Comparison of ENCODE assay signal across 7 mouse cellular contexts in the genomic region with DNA sequence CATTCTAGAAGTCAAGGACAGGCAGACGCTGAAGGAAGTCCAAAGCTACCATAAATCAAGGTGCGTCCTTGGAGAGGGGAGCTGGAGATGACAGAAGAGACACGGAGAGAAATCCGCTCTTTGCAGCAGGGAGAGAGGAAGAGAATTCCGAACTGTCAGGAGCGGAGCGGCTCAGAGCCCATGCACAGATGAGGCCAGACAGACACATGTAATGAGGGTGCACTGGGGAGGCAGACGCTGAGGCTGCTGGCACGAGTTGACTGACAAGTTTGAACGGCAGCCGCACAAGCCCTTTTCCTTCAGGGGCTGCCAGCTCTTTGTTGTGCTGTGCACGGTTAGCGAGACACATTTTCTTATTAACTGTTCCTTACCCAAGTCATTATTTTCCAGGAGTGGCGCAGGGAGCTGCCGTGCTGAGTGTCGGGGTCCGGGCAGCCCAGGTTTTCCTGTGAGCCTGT. TPM values are rescaled to one million over a fixed set of nuclear protein-coding genes. Genes with fewer than 3 reads are reported as not detected.
DNase-seq lines count a peak whose midpoint lies in the region; ATAC-seq lines count a peak whose summit lies in the region.

Palmd (minus strand) TSS at position 448 of the 458 bp plus-strand sequence.

- H3K4me1 ChIP-seq in embryonic facial prominence, embryonic 12.5 days: 0 out of 2 replicates have a peak, but pooled peaks cover 5% of the 10 kb centered on the region
- no peaks in the 10 kb centered on the region for H3K4me1 ChIP-seq in limb, embryonic 11.5 days (ENCODE audit: control insufficient read depth, insufficient read depth, low read length)
- peaks cover 14% of the 10 kb centered on the region for H3K4me1 ChIP-seq in midbrain, embryonic 12.5 days
- peaks cover 4% of the 10 kb centered on the region; the same call in 1 of the 2 replicates for H3K4me1 ChIP-seq in stomach, embryonic 16.5 days (ENCODE audit: control insufficient read depth, insufficient read depth, low read length)

- no peak within 1 kb of the TSS for H3K27ac ChIP-seq in embryonic facial prominence, embryonic 12.5 days
- no peak within 1 kb of the TSS for H3K27ac ChIP-seq in limb, embryonic 11.5 days (replicated peaks; ENCODE audit: low read depth, low read length)
- peak within 1 kb of the TSS; percentile 75 for H3K27ac ChIP-seq in midbrain, embryonic 12.5 days (replicated peaks)
- peak within 1 kb of the TSS; percentile 30; the same call in 1 of the 2 replicates for H3K27ac ChIP-seq in stomach, embryonic 16.5 days (ENCODE audit: low read length)

- DNase-seq in adrenal gland, postnatal 36 days: peak; percentile 70 to 78
- peak; percentile 79 to 80 for DNase-seq in heart, adult 18-20 months
- DNase-seq in kidney, adult 11 months: peak; percentile 35
- DNase-seq in limb, embryonic 11.5 days (ENCODE audit: low spot score): peak; percentile 63

- H3K27me3 ChIP-seq in embryonic facial prominence, embryonic 12.5 days: no peaks in the 10 kb centered on the region
- no peaks in the 10 kb centered on the region for H3K27me3 ChIP-seq in limb, embryonic 11.5 days (ENCODE audit: control insufficient read depth, insufficient read depth, low read length)
- no peaks in the 10 kb centered on the region for H3K27me3 ChIP-seq in midbrain, embryonic 12.5 days
- H3K27me3 ChIP-seq in stomach, embryonic 16.5 days (ENCODE audit: control insufficient read depth, insufficient read depth, low read length): no peaks in the 10 kb centered on the region

- peak; percentile 78 for ATAC-seq in embryonic facial prominence, embryonic 12.5 days (ENCODE audit: insufficient number of reproducible peaks, insufficient read depth, low FRiP score, low TSS enrichment)
- ATAC-seq in limb, embryonic 11.5 days (ENCODE audit: insufficient number of reproducible peaks, low FRiP score, low TSS enrichment, low read depth): 0 out of 2 replicates have a peak, but pooled peaks have one; percentile 31
- peak; percentile 93 for ATAC-seq in midbrain, embryonic 12.5 days (ENCODE audit: low FRiP score, low read depth)
- no peak for ATAC-seq in stomach, embryonic 16.5 days (ENCODE audit: insufficient read depth, low FRiP score)

- H3K9ac ChIP-seq in embryonic facial prominence, embryonic 12.5 days: peak within 1 kb of the TSS; percentile 38
- H3K9ac ChIP-seq in limb, embryonic 11.5 days (ENCODE audit: low read length): peak within 1 kb of the TSS; percentile 39
- peak within 1 kb of the TSS; percentile 39; the same call in 1 of the 2 replicates for H3K9ac ChIP-seq in midbrain, embryonic 12.5 days (replicated peaks)
- H3K9ac ChIP-seq in stomach, embryonic 16.5 days (ENCODE audit: low read length): peak within 1 kb of the TSS; percentile 74

- 3% methylated on average over 17 of the region's 17 CpGs for WGBS in embryonic facial prominence, embryonic 12.5 days
- WGBS in limb, embryonic 11.5 days: 9% methylated on average over 17 of the region's 17 CpGs
- 16% methylated on average over 17 of the region's 17 CpGs for WGBS in midbrain, embryonic 12.5 days
- 4% methylated on average over 17 of the region's 17 CpGs for WGBS in stomach, embryonic 16.5 days

- H3K36me3 ChIP-seq in embryonic facial prominence, embryonic 12.5 days: no peaks in the 10 kb centered on the region
- no peaks in the 10 kb centered on the region for H3K36me3 ChIP-seq in limb, embryonic 11.5 days (ENCODE audit: control insufficient read depth, insufficient read depth, low read length)
- no peaks in the 10 kb centered on the region for H3K36me3 ChIP-seq in midbrain, embryonic 12.5 days
- H3K36me3 ChIP-seq in stomach, embryonic 16.5 days (ENCODE audit: control insufficient read depth, insufficient read depth, low read length): no peaks in the 10 kb centered on the region

- peak within 1 kb of the TSS; percentile 62 for H3K4me2 ChIP-seq in embryonic facial prominence, embryonic 12.5 days (replicated peaks)
- peak within 1 kb of the TSS; percentile 52 for H3K4me2 ChIP-seq in limb, embryonic 11.5 days (ENCODE audit: low read depth, severe bottlenecking)
- peak within 1 kb of the TSS; percentile 54 for H3K4me2 ChIP-seq in midbrain, embryonic 12.5 days (replicated peaks)
- H3K4me2 ChIP-seq in stomach, embryonic 16.5 days (ENCODE audit: low read depth, low read length): peak within 1 kb of the TSS; percentile 68

- H3K9me3 ChIP-seq in embryonic facial prominence, embryonic 12.5 days: no peaks in the 10 kb centered on the region
- no peaks in the 10 kb centered on the region for H3K9me3 ChIP-seq in limb, embryonic 11.5 days (ENCODE audit: control insufficient read depth, low read length)
- no peaks in the 10 kb centered on the region for H3K9me3 ChIP-seq in midbrain, embryonic 12.5 days
- H3K9me3 ChIP-seq in stomach, embryonic 16.5 days (replicated peaks; ENCODE audit: control insufficient read depth, low read length): no peaks in the 10 kb centered on the region

- H3K4me3 ChIP-seq in embryonic facial prominence, embryonic 12.5 days: peak within 1 kb of the TSS; percentile 39
- H3K4me3 ChIP-seq in limb, embryonic 11.5 days (ENCODE audit: low read depth, low read length): peak within 1 kb of the TSS; percentile 24
- peak within 1 kb of the TSS; percentile 36 for H3K4me3 ChIP-seq in midbrain, embryonic 12.5 days
- H3K4me3 ChIP-seq in stomach, embryonic 16.5 days (replicated peaks; ENCODE audit: low read length): peak within 1 kb of the TSS; percentile 51

RNA-seq across cellular contexts. Expression of gene Palmd, which starts in this region (rescaled TPM):
- total RNA-seq in adrenal gland, postnatal 36 days (2021): 10 to 100 TPM; 42.0 to 47.2 TPM
- 6.5 and 7.3 TPM in 2 replicates for polyA plus RNA-seq in embryonic facial prominence, embryonic 12.5 days (2016; fragmentation: Nextera tagmentation; extraction: Ambion mirVana)
- 10 to 100 TPM; 46.9 to 50.3 TPM for total RNA-seq in heart, adult 18-20 months (2021)
- 2.4 and 2.9 TPM in 2 replicates for polyA plus RNA-seq in limb, embryonic 11.5 days (2014; fragmentation: Nextera tagmentation; extraction: Ambion mirVana)
- 6.5 TPM in 2 replicates for polyA plus RNA-seq in midbrain, embryonic 12.5 days (2016; fragmentation: Nextera tagmentation; extraction: Ambion mirVana)
- 7.7 and 9.5 TPM in 2 replicates for polyA plus RNA-seq in stomach, embryonic 16.5 days (2015; fragmentation: Nextera tagmentation; extraction: Ambion mirVana)

Comparison
In these comparisons a context has a peak if more than half of its experiments do, and no peak if none do; other contexts are left out.
1. H3K27ac ChIP-seq: peak in midbrain, embryonic 12.5 days (single experiment) and stomach, embryonic 16.5 days (single experiment); none in embryonic facial prominence, embryonic 12.5 days (single experiment) and limb, embryonic 11.5 days (single experiment).
2. Peak in every context shown above with its lines, with median percentiles within 50 percentile points of each other: DNase-seq, H3K4me2 ChIP-seq, H3K4me3 ChIP-seq and H3K9ac ChIP-seq.